Mouse (Mus musculus) CD8-positive naive resting alpha-beta T cell, adult 2 months (primary cell): Measurements from ENCODE around the gene Knstrn.

Experiments
- DNase-seq, 2 experiments: peaks; one replicate each; pipeline ENCODE4 v3.0.0; 2022; ENCODE audit warnings: low read depth in 2 of 2, low spot score in 2 of 2

Gene Knstrn

GRCm38 (mm10) chr2:118813981-118814836, at the start of gene Knstrn:
Gene Knstrn (plus strand): TSS chr2:118814003.
- DNase-seq, result peak; percentile 75 to 83

GRCm38 (mm10) chr2:118764094-118764831, 49.5 kb upstream of the Knstrn start:
- peak in 1 of 2 experiments; percentile 39 for DNase-seq

DNA sequence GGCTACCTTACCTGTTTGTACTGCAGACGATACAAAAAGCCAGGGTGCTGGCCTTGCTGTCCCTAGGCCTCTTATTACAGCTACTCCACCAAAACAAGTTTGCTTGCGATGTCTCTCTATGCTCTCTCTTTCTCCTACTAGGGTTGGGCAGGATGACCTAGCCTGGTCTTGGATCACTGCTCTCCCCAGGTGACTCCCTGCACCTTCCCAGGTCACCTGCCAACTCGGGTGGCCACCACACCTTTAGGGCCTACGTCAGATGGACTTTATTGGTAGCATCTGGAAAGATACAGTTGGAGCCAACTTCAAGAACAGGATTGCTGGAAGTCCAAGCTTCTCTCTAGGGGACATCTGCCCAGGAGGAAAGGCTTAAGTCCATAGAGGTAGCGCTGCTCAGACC, 48.9 kb upstream of the Knstrn start:
- DNase-seq, result no peak

GRCm38 (mm10) chr2:118766041-118767033, 47.5 kb upstream of the Knstrn start:
- DNase-seq, result no peak

- no peak for DNase-seq
These were observed 41.5 kb upstream of the Knstrn start, which contains the start of gene Phgr1 for GRCm38 (mm10) chr2:118772158-118772874. Gene Phgr1 (plus strand): TSS chr2:118772769.

DNA sequence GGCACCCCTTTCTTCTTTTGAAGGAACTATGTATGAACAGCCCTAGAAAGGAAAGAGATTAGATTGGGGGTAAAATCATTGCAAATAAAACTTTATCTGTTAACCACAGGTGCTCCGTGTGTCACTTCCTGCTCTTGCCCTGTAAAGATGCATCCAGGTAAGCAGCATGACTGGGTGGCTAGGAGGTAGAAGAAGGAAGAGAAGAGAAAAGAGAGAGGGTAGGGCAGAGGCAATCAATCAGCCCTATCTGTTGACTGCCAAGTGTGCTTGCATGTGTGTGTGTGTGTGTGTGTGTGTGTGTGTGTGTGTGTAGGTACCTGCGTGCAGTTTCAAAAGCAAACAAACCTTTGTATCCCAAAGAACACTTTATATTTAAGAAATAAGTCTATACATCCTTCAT, 39.3 kb upstream of the Knstrn start:
- DNase-seq, result no peak

DNA sequence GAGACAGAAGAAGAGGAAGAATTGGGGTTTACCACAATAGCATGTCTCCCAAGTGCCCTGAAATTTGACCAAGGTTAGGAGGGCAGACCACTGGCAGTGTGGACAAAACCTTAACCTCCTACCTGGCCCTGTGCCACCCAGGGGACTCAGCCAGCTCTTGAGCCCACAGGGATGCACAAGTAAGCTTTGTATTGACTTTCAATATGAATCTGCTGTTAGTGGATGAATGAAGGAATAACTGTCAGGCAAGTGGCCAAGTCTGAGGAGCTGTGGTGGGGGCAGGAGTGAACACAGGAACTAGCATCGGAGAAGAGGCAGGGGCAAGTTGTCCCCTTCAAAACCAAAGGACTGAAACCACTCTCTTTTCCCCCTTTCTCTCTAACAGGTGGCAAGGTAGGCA, 38.4 kb upstream of the Knstrn start:
- no peak for DNase-seq

GRCm38 (mm10) chr2:118775846-118776245, 38.0 kb upstream of the Knstrn start:
- no peak for DNase-seq

DNA sequence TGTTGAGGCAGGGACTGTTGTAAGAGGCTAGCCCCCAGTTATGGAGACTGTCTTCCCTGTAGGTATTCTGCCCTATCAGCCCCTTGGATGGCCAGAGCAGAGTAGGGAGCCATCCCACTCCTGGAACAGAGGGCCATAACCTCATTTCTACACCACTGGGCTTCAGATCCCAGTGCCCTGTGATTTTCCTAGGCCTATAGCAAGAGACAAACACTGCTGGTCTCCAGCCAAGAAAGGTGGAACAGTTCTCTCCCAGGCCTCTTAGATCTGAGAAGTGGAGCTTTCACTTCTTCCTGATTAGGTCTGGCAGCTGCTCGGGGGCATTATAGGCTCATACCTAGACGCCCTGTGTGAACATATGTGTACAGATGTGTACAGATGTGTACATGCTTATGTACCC, 37.5 kb upstream of the Knstrn start:
- no peak for DNase-seq

- DNase-seq, result no peak
These were observed 35.4 kb upstream of the Knstrn start for GRCm38 (mm10) chr2:118778418-118778817.

DNA sequence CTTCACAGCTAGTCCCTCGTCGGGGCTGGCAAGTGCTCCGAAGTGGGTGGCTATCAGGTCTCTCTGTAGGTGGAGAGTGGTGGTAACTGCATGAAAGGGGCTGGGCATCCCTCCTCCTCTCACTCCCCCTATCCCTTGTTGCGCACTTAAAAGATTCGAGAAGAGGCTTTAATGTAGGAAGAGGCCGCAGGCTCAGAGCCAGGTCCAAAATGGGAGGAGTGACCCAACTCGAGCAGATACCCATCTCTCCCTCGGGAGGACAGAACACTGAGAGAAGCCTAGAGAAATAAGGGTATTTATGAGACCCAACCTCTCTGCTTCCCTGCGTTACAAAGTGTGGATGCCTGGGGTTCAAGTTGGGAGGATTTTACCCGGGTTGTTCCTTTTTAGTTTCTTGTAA, 34.7 kb upstream of the Knstrn start:
- no peak for DNase-seq

- DNase-seq, result peak; percentile 26 to 51
These were observed 34.0 kb upstream of the Knstrn start, which contains the start of gene Disp2 for GRCm38 (mm10) chr2:118779504-118780480. Gene Disp2 (plus strand): TSS chr2:118779719.

DNA sequence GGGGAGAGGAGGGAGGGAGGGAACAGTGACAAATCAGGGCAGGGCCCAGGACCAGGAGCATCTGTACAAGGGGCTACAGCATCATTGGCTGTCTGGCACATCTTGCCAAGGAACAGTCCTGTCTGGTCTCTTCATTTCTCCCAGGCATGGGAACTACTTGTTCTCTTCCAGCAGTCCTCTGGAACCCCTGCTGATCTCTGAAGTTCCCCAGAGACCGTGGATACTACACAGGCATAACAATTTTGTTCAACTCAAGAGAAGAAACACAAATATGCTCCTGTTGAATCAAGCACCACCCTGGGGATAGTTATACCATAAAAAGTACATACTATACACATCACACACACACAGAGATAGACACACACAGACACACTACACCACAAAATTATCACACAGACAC, 32.7 kb upstream of the Knstrn start:
- no peak for DNase-seq

- DNase-seq, result no peak
These were observed 31.5 kb upstream of the Knstrn start for GRCm38 (mm10) chr2:118782303-118782702.

DNA sequence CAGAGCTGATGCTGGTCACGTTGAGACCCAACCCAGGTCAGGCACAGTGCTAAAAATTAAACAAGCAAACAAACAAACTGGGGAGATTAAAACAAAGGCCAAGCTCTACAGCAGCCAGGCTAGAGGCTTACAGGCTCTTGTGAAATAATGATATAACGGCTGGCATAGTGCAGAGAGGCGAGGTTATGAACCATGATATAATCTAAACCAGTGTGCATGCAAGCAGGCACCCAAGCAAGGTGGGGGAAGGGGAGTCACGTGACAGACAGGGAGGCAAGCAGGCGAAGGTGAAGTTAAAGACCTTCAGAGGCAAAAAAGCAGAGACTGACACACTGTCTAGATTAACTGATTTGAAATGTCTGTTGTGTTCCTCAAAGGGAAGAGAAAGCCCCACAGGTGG, 30.7 kb upstream of the Knstrn start:
- no peak for DNase-seq

- no peak for DNase-seq
These were observed 30.1 kb upstream of the Knstrn start for GRCm38 (mm10) chr2:118783663-118784062.

DNA sequence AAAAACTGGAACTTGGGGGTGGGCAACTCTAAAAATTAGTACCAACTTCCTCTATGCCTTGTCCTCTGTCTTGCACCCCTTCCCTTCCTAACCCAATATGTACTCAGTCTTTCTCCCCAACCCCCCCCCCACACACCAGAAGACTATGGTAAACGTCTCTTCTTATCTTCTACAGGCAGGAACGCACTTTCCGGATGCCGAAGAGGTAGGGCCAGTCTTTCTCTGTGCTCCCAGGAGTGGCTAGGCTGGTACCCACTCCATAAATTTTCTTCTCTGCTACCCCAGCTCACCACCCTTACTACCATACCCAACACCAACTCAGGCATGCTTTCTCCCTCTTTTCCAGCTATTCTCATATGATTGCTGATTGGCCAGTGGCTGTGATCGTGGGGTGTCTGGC, 27.3 kb upstream of the Knstrn start:
- no peak for DNase-seq

GRCm38 (mm10) chr2:118789501-118789900, 24.3 kb upstream of the Knstrn start:
- DNase-seq, result no peak

DNA sequence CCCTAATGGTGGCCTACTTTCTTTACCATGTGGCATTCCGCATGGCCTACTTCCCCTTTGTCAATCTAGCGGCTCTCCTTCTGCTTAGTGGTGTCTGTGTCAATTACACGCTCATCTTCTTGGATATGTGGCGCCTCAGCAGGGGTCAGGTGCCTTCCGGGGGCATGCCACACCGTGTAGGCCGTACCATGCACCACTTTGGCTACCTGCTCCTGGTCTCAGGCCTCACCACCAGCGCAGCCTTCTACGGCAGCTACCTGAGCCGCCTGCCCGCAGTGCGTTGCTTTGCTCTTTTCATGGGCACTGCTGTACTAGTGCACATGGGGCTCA, 23.6 kb upstream of the Knstrn start:
- no peak for DNase-seq
